Mouse (Mus musculus) left cerebral cortex, postnatal 36 days (tissue): ENCODE measurements around the gene Myo18b. TPM values are rescaled to one million over a fixed set of nuclear protein-coding genes. Genes with fewer than 3 reads are reported as not detected.

Experiments
- DNase-seq, 2 experiments: peaks; one replicate each; pipeline ENCODE4 v3.0.0; 2021 to 2022; ENCODE audit warnings: low spot score in 2 of 2, mixed read lengths in 1 of 2
- intact Hi-C: fragments of 180-260 bp; cut with DNase I; formaldehyde crosslinking; loops from one replicate; pipeline ENCODE4 v1.15.1; 2025
- total RNA-seq, 2 experiments: library from RNA; stranded (reverse); gene quantifications; 2 replicates each; pipeline ENCODE4 v1.2.3; 2021

Myo18b gene
- total RNA-seq, 2 experiments from 2014 or later, result 1.7 TPM

- DNase-seq, result peak; percentile 62 to 65
- intact Hi-C loops, result loop anchor here (10.0 kb wide), 1 partner anchor 154 kb away; no protein-coding TSS in a partner anchor
These were observed 195.4 kb downstream of the Myo18b start for GRCm38 (mm10) chr5:112700794-112701193.

DNA sequence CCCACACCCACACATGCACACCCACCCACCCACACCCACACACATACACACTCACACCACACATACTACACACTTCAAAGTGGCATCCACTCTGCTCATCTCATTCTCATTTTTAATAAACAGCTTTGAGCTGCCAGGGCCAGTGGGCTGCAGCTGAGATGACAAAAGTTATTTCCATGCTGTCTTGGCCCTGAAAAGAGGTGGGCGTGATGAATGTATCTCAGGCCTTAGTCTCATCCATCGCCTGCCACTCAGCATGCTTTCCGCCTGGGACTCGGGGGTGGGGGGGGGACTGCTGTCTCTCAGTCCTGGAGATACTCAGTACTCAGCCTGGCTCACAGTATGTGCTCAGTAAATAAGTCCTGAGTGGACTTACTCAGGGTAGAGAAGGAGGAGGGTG, 199.5 kb downstream of the Myo18b start:
- no peak for DNase-seq
- intact Hi-C loops, result no loop called here

DNA sequence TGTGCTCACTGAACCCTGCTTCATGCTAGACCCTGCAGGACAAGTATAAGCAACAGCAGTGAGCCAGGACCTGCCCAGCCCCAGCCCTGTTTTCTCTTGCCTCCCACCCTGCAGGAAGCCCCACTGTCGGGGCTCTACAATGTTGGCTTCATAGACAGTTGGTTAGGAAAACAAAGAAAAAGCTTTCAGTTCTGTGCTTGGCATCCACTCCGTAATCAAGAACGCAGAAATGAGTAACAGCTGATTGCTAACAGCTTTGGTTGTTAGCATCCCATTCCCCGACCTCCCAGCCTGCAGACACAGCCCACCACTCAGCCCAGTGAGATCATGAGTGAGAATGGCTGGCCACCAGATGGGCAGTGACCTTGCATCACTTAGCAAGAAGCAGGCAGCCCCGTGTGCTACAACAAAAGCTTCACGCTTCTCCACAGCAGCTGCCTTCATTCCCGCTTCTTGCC, 200.9 kb downstream of the Myo18b start:
- no peak for DNase-seq

DNA sequence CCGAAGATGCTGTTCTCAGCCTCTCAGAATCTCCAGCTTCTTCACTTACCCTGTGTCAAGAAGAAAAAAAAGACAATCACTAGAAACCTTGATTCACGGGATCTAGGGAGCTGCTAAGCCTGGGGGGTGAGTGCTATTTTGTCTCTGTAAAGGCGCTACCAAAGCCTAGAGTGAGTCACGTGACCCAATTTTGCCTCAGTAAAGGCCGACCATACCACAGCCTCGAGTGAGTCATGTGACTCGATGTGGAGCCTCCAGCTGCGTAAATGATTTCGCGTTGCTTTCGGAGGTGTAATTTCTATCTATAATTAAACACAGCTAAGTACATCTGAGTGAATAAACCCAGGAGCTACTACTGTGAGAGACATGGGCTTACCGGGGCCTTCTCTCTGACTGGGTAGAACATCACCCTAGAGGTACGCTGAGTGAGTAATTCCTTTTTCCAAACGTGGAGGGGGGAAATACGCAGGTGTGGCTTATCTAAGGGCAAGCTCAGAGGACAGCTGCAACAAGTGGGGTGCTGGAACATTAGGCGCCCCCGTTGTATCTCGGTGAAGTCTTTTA, 202.8 kb downstream of the Myo18b start:
- intact Hi-C loops, result no loop called here
- peak; percentile 50 to 59 for DNase-seq

More for the DNA sequence above, 200.9 kb downstream of the Myo18b start:
- intact Hi-C loops, result no loop called here

DNA sequence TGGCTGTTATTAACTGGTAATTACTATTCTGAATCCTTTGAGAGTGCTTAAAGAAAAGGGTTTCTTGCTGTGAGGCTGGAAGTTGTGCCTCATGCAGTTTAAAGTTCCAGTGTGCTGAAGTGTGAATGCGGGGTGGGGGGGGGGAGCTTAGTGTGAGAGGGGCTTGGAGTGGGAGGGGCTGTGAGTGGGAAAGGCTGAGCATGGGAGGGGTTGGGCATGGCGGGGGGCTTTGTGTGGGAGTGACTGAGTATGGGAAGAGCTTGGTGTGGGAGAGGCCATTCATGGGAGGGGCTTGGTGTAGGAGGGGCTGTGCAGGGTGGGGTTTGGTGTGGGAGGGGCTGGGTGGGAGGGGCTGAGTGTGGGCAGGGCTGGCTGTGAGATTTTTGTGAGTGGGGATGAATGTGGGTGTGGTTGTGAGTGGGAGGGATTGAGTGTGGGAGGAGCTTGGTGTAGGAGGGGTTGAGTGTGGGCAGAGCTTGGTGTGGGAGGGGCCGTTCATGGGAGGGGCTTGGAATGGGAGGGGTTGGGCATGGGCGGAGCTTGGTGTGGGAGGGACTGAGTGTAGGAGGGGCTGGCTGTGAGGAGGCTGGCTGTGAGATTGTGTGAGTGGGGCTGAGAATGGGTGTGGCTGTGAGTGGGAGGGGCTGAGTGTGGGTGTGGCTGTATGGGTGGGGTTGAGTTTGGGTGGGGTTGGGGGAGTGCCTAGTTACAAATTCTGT, 208.9 kb downstream of the Myo18b start:
- intact Hi-C loops, result no loop called here
- DNase-seq, result no peak

DNA sequence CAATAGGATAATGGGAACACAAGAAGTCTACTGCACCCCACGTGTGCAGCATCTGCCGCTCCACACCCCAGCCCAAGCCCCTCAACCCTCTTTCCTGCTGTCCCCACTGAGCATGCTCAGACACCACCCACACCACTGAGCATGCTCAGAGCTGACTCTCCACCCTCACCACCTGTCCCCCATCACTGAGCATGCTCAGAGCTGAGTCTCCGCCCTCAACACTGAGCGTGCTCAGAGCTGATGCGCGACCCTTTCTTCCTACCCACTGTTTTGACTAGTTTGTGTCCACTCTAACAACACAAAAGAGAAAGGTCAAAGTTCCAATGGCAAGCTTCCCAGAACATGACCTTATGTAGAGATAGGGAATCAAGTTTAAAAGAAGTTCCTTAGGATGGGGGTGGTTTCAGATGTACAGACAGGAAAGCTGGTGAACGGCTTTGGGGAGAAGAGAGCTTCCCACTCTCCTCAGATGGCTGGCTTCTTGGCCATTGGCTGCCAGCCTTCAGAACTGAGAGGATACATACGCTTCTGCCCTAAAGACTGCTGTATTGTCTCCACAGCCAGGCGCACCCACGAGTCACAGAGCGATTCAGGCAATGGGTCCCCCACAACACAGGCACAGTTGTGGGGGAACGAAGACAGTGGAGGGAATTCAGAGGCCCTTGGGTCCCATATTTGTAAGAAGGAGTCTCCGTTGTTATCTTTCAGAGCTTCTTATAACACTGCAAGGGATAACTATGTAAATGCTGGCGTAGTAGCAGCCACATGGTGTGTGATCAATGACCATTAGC, 209.7 kb downstream of the Myo18b start:
- no peak for DNase-seq
- intact Hi-C loops, result no loop called here

DNA sequence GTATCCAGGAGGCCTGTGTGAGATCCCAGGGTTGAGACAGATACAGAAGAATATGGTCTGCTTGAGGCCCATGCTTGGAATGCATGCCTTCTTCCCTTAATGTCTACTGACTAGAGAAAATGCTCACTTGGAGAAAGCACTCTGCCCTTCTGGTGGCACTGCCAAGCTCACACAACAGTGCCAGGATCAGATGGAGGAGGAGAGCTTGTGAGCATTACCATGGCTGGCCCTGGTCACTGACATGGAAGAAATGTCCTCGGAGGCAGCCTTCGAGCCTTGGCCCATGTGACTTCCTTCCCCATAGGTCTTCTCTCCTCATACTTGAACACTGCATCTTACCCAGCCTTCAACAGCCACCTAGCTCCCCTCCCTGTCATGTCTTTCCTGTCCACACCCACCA, 216.9 kb downstream of the Myo18b start:
- intact Hi-C loops, result no loop called here
- DNase-seq, result no peak

DNA sequence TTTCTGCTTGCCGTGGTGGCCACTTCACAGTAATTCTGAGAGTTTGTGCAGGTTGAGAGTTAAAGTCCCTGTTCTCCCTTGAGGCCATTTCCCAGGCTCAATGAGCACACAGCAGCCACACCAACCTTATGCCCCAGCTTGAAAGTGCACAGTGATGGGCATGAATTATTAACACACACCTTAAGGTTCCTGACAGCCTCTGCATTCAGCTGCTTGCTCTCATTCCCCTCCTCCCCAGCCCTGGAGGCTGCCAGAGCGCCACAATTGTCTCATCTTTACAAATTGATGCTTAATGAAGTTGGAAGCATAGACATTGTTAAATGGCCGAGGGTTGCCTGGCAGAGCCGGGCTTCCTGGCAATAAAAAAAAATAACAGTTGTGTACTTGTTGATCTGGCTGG, 218.0 kb downstream of the Myo18b start:
- DNase-seq, result no peak
- intact Hi-C loops, result no loop called here

- no peak for DNase-seq
These were observed 221.4 kb downstream of the Myo18b start for GRCm38 (mm10) chr5:112674806-112675205.

DNA sequence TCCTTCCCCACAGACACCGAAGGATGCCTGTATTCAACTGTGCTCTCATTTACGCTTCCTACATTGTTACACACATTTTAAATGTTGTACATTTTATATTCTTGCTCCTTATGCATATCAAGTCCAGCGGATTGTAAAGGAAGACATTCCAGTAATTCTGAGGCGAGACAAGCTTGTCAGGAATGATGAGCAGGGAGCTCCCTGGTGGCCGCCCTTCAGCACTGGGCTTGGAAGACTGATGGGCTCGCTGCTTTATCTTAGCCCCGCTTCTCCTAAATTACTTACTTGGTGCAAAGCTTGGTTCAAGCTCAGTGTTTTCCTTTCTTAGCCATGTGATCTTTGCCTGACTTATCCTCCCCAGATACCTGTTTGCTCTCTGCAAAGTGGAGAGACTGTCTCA, 223.7 kb downstream of the Myo18b start:
- no peak for DNase-seq

More at GRCm38 (mm10) chr5:112674806-112675205, 221.4 kb downstream of the Myo18b start:
- intact Hi-C loops, result no loop called here

GRCm38 (mm10) chr5:112671961-112672360, 224.2 kb downstream of the Myo18b start:
- intact Hi-C loops, result no loop called here
- no peak for DNase-seq

More for the DNA sequence above, 223.7 kb downstream of the Myo18b start:
- intact Hi-C loops, result no loop called here

DNA sequence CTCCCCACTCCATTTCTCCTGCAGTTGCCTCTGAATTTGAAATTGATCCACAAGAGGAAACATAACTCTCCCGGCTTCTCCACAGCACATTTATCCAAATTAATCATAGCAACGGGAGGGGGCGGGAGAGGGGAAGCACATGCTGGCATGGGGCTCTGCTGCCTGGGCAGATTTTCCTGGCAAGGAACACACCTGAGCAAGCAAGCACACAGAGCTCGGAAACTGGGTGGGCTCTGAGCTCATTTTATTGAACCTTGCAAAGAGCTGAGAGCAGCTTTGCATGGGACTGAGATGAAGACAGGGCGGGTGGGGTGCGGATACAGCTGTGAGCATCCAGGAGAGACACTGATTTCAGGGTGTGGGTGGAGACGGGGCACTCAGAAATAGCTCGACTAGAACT, 229.0 kb downstream of the Myo18b start:
- DNase-seq, result peak; percentile 49 to 55
- intact Hi-C loops, result no loop called here

DNA sequence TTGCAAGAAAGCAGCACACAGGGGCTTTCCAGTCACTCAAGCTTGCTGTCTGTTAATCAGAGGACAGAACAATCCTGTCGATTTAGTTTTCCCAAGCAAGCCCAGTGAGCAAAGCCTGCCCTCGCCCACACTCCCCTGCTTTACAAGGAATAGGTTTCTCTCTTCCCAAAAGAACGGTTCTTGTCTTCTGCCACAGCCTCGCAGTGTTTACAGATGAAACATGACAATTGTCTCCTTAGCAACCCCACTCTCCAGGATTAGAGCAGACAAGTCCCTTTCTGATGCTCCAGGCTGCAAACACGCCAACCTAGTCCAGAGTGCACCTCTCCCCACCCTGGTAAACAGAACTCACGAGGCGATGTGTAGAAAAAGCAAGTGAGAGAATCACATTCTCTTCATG, 230.5 kb downstream of the Myo18b start:
- peak in 1 of 2 experiments; percentile 31 for DNase-seq
- intact Hi-C loops, result no loop called here

GRCm38 (mm10) chr5:112663701-112664100, 232.5 kb downstream of the Myo18b start:
- intact Hi-C loops, result no loop called here
- DNase-seq, result no peak

- intact Hi-C loops, result no loop called here
These were observed 235.2 kb downstream of the Myo18b start for GRCm38 (mm10) chr5:112660924-112661431.

DNA sequence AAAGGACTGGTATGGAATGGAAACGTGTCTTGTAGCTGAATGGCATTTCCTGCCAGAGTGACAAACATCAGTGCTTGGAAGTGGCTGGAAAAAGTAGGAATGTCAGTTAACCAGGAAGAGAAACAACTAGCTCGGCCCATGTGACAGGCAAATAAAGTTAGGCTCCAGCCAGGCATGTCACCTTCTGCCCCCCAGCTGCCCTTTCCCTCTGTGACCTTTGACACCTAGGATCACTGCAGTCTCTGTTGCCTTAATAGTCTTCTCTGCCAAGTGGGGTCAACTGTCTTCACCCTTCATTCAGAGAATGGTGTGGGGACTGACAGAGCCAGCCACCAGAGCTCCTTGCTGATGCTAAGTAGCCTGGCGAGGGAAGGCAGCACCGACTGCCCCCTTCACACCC, 236.9 kb downstream of the Myo18b start:
- intact Hi-C loops, result no loop called here
- no peak for DNase-seq

More at GRCm38 (mm10) chr5:112660924-112661431, 235.2 kb downstream of the Myo18b start:
- DNase-seq, result no peak

DNA sequence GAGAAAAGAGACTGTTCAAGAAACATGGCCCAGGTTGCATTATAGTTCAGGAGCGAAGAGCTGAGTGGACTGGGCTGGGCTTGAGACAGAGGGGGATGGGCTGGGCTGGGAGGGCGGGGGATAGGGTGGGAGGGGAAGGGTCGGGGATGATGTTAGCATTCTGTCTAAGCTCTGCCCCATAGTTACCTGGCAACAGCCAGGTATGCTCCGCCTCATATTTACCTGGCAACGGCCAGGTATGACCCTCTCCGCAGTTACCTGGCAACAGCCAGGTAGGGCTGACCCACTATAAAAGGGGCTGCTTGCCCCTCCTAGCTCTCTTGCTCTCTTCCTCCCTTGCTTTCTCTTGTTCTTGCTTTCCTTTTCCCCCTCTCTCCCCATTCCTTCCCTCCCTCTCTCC, 239.4 kb downstream of the Myo18b start:
- DNase-seq, result no peak
- intact Hi-C loops, result no loop called here

- no peak for DNase-seq
- intact Hi-C loops, result no loop called here
These were observed 240.1 kb downstream of the Myo18b start for GRCm38 (mm10) chr5:112655986-112656541.

- no peak for DNase-seq
- intact Hi-C loops, result no loop called here
These were observed 240.6 kb downstream of the Myo18b start for GRCm38 (mm10) chr5:112655529-112655928.

DNA sequence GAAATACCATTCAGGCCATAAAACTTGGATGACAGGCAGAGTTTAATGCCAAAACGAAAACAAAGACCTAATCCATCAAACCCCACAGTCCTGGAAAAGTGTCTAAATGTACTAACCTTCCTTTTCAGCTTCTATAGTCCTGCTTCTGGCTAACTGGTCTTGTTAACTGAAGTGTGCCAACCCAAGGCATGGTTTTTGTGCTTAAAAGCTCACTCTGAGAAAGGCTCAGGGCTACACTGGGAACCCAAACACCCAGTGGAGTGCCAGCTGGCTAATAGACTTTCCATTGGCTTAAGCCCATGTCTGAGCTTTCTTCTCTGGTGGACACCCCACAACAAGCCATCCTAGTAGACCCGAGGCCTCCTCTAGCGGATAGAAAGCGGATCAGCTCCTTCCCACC, 244.1 kb downstream of the Myo18b start:
- intact Hi-C loops, result no loop called here
- DNase-seq, result no peak
